Mouse (Mus musculus) intestine, embryonic 14.5 days (tissue): Measurements from ENCODE around the gene Hecw2. TPM values are rescaled to one million over a fixed set of nuclear protein-coding genes. Genes with fewer than 3 reads are reported as not detected.

Experiments used
- ATAC-seq: fragments of 200-750 bp; cut with Nextera tagmentation; replicated peaks from 2 replicates; pipeline ENCODE4 v1.8.0; 2017; ENCODE audit warnings: low read depth, moderate number of reproducible peaks, moderate TSS enrichment, moderate library complexity; ENCODE audit not compliant: low FRiP score, low TSS enrichment
- DNase-seq: peaks from one replicate; pipeline ENCODE4 v3.0.0-alpha.2; 2018; ENCODE audit warnings: low spot score
- H3K27ac ChIP-seq: fragments of 300-500 bp; sonication (generic); 2 replicates; pipeline ENCODE4 v1.5.1; 2014; ENCODE audit warnings: low read depth, mild to moderate bottlenecking, control low read depth
- H3K27me3 ChIP-seq: fragments of 300-500 bp; sonication (generic); replicated peaks from 2 replicates; pipeline ENCODE4 v1.6.1; 2014; ENCODE audit warnings: low read length, control low read depth; ENCODE audit not compliant: control insufficient read depth, insufficient read depth
- H3K36me3 ChIP-seq: fragments of 300-500 bp; sonication (generic); 2 replicates; pipeline ENCODE4 v1.6.1; 2014; ENCODE audit warnings: low read length, control low read depth; ENCODE audit not compliant: control insufficient read depth, insufficient read depth
- H3K4me1 ChIP-seq: fragments of 300-500 bp; sonication (generic); replicated peaks from 2 replicates; pipeline ENCODE4 v1.6.1; 2014; ENCODE audit warnings: low read length, control low read depth, mixed read lengths; ENCODE audit not compliant: control insufficient read depth, insufficient read depth
- H3K4me2 ChIP-seq: fragments of 300-500 bp; sonication (generic); 2 replicates; pipeline ENCODE4 v1.6.1; 2014; ENCODE audit warnings: low read length
- H3K4me3 ChIP-seq: fragments of 300-500 bp; sonication (generic); 2 replicates; pipeline ENCODE4 v1.5.1; 2014; ENCODE audit warnings: low read depth, low read length, control low read depth, mixed read lengths
- H3K9ac ChIP-seq: fragments of 300-500 bp; sonication (generic); 2 replicates; pipeline ENCODE4 v1.6.1; 2014; ENCODE audit warnings: mild to moderate bottlenecking, low read length
- H3K9me3 ChIP-seq: fragments of 300-500 bp; sonication (generic); 2 replicates; pipeline ENCODE4 v1.6.1; 2016; ENCODE audit warnings: low read length, control low read depth; ENCODE audit not compliant: control insufficient read depth
- WGBS: fragments of 180-500 bp; shearing (Covaris S2); extraction: QIAGEN DNeasy Blood & Tissue Kit; methylation state at CpG from one replicate; pipeline ENCODE4 v1.1.7; 2014; 5-methylcytosine and 5-hydroxymethylcytosine counted together
- microRNA-seq: library from miRNA; unstranded; fragments of <30 nt; microRNA quantifications from one replicate; pipeline ENCODE4, GENCODE M21; 2016
- polyA plus RNA-seq: library from polyadenylated mRNA; unstranded; fragments of >200 nt; fragmentation: Nextera tagmentation; extraction: Ambion mirVana; gene quantifications from 2 replicates; pipeline ENCODE4 v1.2.1, GENCODE M21; 2014

Hecw2 gene
- polyA plus RNA-seq, 1 experiment from 2014 or later, result 1.6 TPM

DNA sequence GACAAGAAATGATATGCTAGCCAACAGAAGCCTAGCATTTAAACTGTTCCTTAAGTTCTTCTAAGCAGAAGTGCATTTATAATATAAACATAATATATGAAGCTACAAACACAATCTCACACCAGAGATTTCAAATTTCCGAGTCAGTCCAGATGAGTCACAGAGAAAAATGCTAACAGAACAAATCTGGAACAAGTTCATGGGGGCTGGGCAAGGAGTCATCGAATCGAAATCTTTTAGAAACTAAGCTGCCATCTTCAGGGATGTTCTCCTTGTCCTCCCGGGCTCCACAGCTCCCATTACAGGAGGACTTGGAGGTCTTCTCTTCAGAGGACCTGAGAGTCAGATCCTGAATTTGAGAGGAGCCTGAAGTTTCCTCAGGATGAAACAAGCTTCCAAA lies 437.7 kb downstream of the Hecw2 start:
- no peaks in the 10 kb centered on the region for H3K27me3 ChIP-seq
- ATAC-seq (no peak), DNase-seq (no peak)
- no peaks in the 10 kb centered on the region for H3K9me3 ChIP-seq
- 76% methylated on average over 4 of the region's 4 CpGs for WGBS
- H3K4me1 ChIP-seq, result no peaks in the 10 kb centered on the region
- H3K4me3 ChIP-seq, result no peak overlapping the region
- no peaks in the 10 kb centered on the region; the same call in 1 of the 2 replicates for H3K36me3 ChIP-seq
- H3K9ac ChIP-seq, result no peak overlapping the region
- H3K27ac ChIP-seq, result no peak overlapping the region
- H3K4me2 ChIP-seq, result no peak overlapping the region

Small RNA genes within 50 kb of the gene (microRNA-seq; reads per million reads assigned to microRNA genes)
- gene Mir7681, result not detected

Other genes starting within 250 kb of the Hecw2 start
- 0.20 and 0.24 TPM in 2 replicates for gene Ccdc150, start 55.5 kb upstream of the Hecw2 start, polyA plus RNA-seq
- 22.6 and 29.3 TPM in 2 replicates for gene Gtf3c3, start 243.8 kb upstream of the Hecw2 start, polyA plus RNA-seq